8 mouse cellular contexts compared by ENCODE assay signal in genomic region chr12:76710351-76711100, GRCm38 (mm10). TPM values are rescaled to one million over a fixed set of nuclear protein-coding genes. Genes with fewer than 3 reads are reported as not detected.
DNase-seq lines count a peak whose midpoint lies in the region; ATAC-seq lines count a peak whose summit lies in the region.

Sptb (minus strand) TSS chr12:76710547.

- H3K27me3 ChIP-seq in hindbrain, embryonic 13.5 days = peaks cover 69% of the 10 kb centered on the region

- peaks cover 28% of the 10 kb centered on the region for H3K4me1 ChIP-seq in hindbrain, embryonic 13.5 days (replicated peaks)

- peak within 1 kb of the TSS; percentile 60 for H3K27ac ChIP-seq in hindbrain, embryonic 13.5 days

- H3K9ac ChIP-seq in hindbrain, embryonic 13.5 days = peak within 1 kb of the TSS; percentile 88

- no peaks in the 10 kb centered on the region for H3K36me3 ChIP-seq in hindbrain, embryonic 13.5 days

- peak; percentile 62 for DNase-seq in adrenal gland, adult 2 months
- DNase-seq in cerebellum, postnatal 25 days = peak; percentile 99
- DNase-seq in frontal cortex, postnatal 14 days (ENCODE audit: low spot score in 2 of 2) = peak; percentile 47 to 52
- DNase-seq in layer of hippocampus, postnatal 25 days (ENCODE audit: extremely low spot score in 1 of 2, low spot score in 1 of 2) = peak; percentile 35 to 71
- peak; percentile 18 for DNase-seq in lung, postnatal 14 days
- peak; percentile 13 for DNase-seq in ovary, postnatal 14 days (ENCODE audit: low spot score)
- DNase-seq in adipocyte (ENCODE audit: low spot score) = no peak

- no peaks in the 10 kb centered on the region for H3K9me3 ChIP-seq in hindbrain, embryonic 13.5 days

- peak within 1 kb of the TSS; percentile 100 for H3K4me2 ChIP-seq in hindbrain, embryonic 13.5 days

- peak within 1 kb of the TSS; percentile 75 for H3K4me3 ChIP-seq in hindbrain, embryonic 13.5 days

- peak; percentile 83 for ATAC-seq in hindbrain, embryonic 13.5 days (ENCODE audit: low FRiP score)

- WGBS in hindbrain, embryonic 13.5 days = under 1% methylated on average over 40 of the region's 40 CpGs

RNA-seq across cellular contexts. Expression of gene Sptb, which starts in this region (rescaled TPM):
- 10 to 100 TPM; 15.2 to 47.1 TPM for total RNA-seq in adrenal gland, adult 2 months (2021)
- polyA plus RNA-seq in adrenal gland, adult 2 months (2012; rRNA removed) = 5.5 and 7.2 TPM in 2 replicates
- 2.5 and 3.2 TPM in 2 replicates for polyA plus RNA-seq in hindbrain, embryonic 13.5 days (2015; fragmentation: Nextera tagmentation; extraction: Ambion mirVana)
- 100 to 1,000 TPM; 119 to 124 TPM for total RNA-seq in layer of hippocampus, postnatal 25 days (2021)
